Mouse (Mus musculus) spleen, postnatal 10 days (tissue): Measurements from ENCODE around the gene Scp2.
"Not testable (repeated sequence)": the region's sequence is repeated elsewhere in the genome, so short reads cannot be mapped to it uniquely, and the experiment has no call there.

Source experiments
- DNase-seq, 2 experiments: peaks; one replicate each; pipeline ENCODE4 v3.0.0; 2021 to 2022; ENCODE audit warnings: low spot score in 2 of 2

Gene Scp2

DNA sequence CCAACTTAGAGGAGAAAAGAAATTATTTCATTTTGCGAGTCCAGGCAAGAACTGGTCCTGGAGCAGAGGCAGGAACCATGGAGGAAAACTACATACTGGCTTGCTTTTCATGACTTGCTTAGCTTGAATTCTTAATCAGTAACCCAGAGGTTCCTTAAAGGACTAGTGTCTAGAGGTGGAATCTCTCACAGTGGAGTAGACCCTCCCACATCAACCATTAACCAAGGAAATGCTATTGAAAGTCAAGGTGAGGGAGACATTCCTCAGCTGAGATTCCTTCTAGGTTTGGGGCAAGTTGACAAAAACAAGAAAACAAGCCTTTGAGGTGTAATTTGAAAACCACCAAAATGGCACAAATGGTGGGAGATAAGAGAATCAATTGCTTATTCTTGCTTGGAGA is at the start of gene Scp2:
Scp2 (minus strand) TSS at position 119 of the 400 bp plus-strand sequence.
- no peak for DNase-seq

- DNase-seq: no peak
Observed at GRCm38 (mm10) chr4:108192821-108193323, 48.1 kb upstream of the Scp2 start.

DNA sequence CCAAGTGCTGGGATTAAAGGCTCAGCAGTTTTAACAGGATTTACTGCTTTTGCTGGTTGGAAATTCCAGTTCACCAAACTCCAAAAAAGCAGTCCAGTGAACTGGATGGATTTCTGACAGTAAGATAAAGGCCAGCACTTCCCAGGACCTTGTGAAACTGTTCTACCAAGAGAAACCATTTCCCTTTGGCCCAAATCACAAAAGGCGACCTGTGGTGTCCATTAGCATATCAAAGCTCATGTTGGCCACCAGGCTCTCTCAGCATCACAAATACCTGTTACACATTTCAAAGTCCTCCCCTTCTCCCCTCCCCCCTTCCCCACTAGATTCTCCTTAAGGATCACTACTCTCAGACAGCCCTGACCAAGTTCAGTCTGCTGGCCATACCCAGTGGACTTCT is 37.5 kb upstream of the Scp2 start:
- no peak for DNase-seq

DNA sequence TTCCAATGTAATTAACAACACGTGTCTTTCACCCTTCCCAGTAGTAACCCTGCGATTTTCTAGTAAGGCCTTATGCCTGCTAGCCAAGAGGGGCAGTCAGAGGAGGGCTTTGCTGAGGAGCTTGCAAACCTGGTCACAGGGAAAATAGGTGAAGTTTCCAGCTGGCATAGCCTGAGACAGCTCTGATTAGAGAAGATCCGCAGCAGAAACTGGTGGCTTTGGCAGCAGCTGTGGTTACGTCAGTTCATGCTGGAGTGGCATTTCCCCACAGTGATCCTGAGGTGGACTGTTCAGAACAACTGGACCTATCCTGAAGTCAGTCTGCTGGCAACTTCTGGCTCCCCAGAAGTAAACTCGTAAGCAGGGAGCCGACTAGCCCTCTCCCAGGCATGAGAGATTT is 23.3 kb upstream of the Scp2 start:
- no peak for DNase-seq

DNA sequence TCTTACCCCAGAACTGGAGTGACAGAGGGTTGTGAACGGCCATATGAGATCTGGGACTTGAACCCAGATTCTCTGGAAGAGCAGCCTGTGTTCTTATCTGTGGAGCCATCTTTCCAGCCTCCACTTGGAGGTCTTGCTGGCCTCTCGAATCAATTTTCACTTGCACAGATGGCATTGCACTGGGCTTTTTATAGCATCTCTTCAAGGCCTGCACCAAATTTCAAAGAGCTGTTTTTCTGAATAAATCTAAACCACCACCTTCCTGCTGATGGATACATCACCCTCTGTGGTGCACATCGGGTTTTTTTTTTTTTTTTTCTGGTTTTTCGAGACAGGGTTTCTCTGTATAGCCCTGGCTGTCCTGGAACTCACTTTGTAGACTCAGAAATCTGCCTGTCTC is 22.1 kb upstream of the Scp2 start:
- DNase-seq: no peak

GRCm38 (mm10) chr4:108165152-108165895 is 20.5 kb upstream of the Scp2 start, which contains the start of gene Echdc2:
TSS of gene Echdc2 (plus strand) at chr4:108165437.
- peak in 1 of 2 experiments; percentile 16 for DNase-seq

- no peak for DNase-seq
Observed at GRCm38 (mm10) chr4:108163291-108163690, 18.5 kb upstream of the Scp2 start.

GRCm38 (mm10) chr4:108161936-108162335 is 17.1 kb upstream of the Scp2 start:
- no peak for DNase-seq

- DNase-seq: not testable (repeated sequence)
Observed at GRCm38 (mm10) chr4:108155141-108155540, 10.3 kb upstream of the Scp2 start.

DNA sequence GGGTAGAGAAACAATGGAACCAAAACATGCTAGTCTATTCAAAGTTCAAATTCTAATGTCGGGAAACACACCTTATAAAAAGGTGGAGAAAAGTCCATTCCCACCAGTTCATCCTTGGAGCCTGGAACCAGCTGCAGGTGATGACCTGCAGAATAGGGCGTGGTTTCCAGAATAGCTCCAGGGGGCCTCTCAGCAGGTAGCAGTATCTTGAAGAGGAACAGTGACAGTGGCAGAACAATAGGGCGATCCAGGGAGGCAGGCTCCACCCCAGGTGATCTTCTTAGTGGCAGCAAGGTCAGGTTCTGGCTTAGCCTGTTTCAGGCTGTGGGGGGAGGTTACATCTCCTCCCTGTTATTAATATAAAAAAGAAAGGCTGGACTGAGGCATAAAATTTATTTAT is 756 bp upstream of the Scp2 start:
- not testable (repeated sequence) for DNase-seq

DNA sequence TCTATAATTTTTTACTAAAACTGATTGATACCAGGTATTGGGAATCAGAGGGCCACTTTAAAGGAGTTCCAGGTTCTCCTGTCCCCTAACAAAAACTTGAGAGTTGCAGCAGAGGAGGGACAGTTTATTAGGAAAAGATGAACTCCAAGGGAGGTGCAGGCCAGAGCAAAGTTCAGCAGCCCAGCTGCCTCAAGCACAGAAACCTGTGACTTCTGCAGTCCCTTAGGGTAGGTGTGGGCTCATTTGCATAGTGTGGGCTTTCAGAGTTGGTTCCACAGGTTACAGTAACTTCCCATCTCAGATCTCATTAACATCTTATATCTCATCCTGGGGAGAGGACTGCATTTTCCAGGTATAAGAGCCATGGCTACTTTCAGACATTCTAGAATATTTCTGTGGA is 1.0 kb downstream of the Scp2 start:
- no peak for DNase-seq

DNA sequence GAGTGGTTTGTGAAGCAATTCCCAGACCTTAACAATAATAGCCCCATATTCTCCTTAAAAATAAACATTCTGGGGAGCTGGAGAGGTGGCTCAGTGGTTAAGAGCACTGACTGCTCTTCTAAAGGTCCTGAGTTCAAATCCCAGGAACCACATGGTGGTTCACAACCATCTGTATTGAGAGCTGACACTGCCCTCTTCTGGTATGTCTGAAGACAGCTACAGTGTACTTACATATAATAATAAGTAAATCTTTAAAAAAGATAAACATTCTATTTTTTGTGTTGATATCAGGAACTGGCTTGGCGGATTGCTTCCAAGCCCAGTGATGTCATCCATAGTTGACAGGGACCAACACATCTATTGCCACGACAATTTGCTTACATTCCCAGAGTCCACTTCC is 1.6 kb downstream of the Scp2 start:
- DNase-seq: not testable (repeated sequence)

DNA sequence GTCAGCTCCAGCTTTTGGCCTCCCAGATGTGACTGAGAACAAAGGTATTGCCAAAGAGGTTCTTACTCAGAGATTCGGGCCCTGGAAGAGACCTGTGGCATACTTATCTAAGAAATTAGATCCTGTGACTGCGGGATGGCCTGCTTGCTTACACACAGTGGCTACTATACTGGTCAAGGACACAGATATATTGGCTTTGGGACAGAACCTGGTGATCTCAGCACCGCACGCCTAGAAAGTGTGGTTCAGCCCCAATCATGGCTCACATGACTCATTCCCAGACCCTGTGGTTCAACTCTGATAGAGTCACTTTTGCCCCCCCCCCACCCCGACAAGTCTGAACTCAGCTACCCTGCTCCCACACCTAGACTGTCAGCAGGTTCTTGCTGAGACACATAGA is 7.9 kb downstream of the Scp2 start:
- DNase-seq: no peak

- DNase-seq: no peak
Observed at GRCm38 (mm10) chr4:108130452-108130851, 14.3 kb downstream of the Scp2 start.

- DNase-seq: no peak
Observed at GRCm38 (mm10) chr4:108128339-108128738, 16.5 kb downstream of the Scp2 start.

- no peak for DNase-seq
Observed at GRCm38 (mm10) chr4:108127516-108127915, 17.3 kb downstream of the Scp2 start.

DNA sequence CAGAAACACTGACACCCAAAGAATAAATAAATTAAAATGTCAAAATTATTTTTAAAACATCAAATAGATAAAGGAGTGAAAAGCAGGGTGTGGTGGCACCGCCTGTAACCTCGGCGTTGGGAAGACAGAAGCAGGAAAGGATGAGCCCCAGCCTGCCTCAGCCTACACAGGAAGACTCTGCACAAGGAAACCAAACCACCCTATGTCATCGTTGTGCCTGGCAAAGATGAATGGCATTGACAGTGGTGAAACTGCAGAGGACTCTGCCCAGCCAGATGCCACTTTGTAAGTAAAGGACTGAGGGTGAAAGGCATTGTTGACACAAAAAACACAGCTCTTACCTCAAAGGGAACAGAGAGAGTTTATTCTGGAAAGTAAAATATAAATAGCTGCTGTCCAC is 18.5 kb downstream of the Scp2 start:
- DNase-seq: no peak

- no peak for DNase-seq
Observed at GRCm38 (mm10) chr4:108124104-108124503, 20.7 kb downstream of the Scp2 start.

GRCm38 (mm10) chr4:108117924-108118876 is 26.6 kb downstream of the Scp2 start:
- DNase-seq: peak; percentile 82 to 92

DNA sequence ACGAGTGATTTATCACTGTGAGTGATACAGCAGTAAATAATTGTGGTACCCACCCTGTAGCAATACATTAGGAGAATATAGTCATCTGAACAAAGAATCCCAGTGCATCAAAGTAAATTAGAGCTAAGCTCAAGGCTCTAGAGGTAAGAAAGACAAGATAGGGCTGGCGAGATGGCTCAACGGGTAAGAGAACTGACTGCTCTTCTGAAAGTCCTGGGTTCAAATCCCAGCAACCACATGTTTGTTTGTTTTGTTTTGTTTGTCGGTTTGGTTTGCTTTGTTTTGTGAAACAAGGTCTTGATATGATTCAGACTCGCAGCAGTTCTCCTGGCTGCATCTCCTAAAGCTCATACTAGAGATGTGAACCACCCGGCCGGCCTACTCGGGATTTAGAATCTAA is 27.3 kb downstream of the Scp2 start:
- no peak for DNase-seq

DNA sequence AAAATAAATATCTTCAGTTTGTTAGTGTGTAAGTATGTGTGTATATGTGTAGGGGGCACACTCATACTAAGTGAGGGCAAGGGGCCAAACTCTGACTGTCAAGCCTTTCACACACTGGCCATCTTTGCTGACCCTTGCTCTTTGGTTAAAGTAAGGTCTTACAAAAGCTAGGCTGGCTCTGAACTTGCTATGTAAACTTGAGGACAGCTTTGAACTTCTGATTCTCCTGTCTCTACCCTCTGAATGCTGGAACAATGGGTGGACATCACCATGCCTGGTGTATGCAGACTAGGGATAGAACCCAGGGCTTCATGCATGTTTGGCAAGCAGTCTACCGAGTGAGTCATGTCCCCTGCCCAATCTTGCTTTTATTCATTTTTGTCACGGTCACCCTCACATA is 28.3 kb downstream of the Scp2 start:
- DNase-seq: no peak

DNA sequence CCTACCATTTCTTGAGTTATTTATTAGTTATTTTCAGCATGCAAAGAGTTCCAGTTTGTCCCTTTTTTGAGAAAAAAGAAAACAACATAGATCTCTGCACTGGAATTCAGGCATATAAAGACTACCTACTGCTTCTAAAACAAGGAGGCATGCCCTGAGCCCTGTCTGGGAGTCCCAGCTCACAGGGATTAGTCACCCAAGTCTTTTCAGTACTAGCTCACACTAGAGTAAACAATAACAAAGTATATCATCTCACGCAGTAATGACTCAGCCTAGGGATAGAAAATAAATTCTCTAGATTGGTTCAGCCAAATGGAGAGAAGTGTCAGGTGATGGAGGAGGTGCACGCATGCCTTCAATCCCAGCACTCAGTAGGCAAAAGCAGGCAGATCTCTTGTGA is 34.1 kb downstream of the Scp2 start:
- DNase-seq: no peak

DNA sequence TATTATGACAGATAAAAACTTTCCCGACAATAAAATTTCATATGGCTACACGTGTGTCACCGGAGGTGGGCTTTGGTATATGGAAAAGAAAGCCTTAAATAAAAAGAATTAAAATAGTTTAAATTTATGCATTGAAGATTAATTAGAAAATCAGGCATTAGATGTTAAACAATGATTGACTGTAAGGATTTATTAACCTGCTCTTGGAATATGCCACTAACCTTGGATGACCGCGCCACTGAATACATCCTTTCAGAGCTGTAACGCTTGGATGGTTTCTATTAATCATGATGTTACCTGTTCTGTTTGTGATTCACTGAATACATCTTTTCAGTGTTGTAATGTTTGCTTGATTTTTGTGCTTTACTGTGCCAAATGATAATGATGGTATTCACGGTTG is 35.1 kb downstream of the Scp2 start:
- DNase-seq: no peak
